Mouse (Mus musculus): ENCODE measurements around the gene Larp1. TPM values are rescaled to one million over a fixed set of nuclear protein-coding genes. Genes with fewer than 3 reads are reported as not detected.

Gene Larp1
- polyA plus RNA-seq, 1 experiment from 2014 or later: 26.9 TPM

DNA sequence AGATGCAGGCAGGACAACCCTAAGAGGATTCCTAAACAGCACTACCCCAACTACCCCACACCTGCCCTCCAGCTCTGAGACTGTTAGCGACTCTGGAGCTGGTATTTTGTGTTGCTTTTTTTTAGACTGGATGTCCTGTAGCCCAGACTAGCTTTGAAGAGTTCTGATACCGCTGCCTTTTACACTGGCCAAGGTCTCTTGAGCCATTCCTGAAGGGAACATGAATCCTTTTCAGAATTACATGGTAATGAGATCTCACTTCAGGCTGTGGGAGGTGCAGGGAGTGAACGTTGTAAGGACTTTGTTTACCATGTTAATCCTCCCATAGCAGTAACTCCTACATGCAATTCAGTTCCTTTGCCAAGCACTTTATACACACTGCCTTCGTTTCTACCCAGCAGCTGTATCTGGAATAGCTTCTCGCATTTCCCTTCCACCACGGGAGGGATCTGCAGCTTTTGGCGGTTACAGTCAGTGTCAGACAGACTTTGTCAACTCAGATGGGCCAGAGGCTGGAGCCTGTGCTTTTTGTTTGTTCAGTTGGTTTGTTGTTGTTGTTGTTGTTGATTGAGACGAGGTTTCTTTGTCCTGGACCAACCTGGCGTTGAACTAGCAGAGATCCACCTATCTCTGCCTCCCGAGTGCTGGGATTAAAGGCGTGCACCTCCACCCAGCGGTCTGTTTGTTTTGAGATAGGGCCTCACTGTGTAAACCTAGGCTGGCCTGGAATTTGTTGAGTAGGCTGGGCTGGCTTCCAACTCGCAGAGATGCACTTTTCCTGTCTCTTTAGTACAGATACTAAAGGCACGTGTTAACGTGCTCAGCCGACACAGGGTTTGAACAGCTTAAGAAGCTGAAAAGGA lies 25.2 kb upstream of the Larp1 start:
- Histone ChIP-seq H3K9me3 (ENCODE audit: low read depth, low read length) (no peaks in the 10 kb centered on the region), H3K4me3 (ENCODE audit: low read depth, low read length) (no peak overlapping the region), H3K4me2 (no peak overlapping the region), H3K27ac (ENCODE audit: low read depth) (peak overlapping the region; percentile 71; the same call in 1 of the 2 replicates), H3K4me1 (ENCODE audit: insufficient read depth) (peaks cover 5% of the 10 kb centered on the region; the same call in 1 of the 2 replicates), H3K36me3 (ENCODE audit: insufficient read depth) (no peaks in the 10 kb centered on the region), H3K27me3 (ENCODE audit: insufficient read depth, low read length) (no peaks in the 10 kb centered on the region), H3K9ac (no peak overlapping the region)
- 19% methylated on average over 16 of the region's 16 CpGs for WGBS
- ATAC-seq (ENCODE audit: insufficient read depth) (peak; percentile 87), DNase-seq (peak; percentile 83)
- TF ChIP-seq CTCF (IDR thresholded peaks at IDR 0.05; ENCODE audit: low read depth): no peak

DNA sequence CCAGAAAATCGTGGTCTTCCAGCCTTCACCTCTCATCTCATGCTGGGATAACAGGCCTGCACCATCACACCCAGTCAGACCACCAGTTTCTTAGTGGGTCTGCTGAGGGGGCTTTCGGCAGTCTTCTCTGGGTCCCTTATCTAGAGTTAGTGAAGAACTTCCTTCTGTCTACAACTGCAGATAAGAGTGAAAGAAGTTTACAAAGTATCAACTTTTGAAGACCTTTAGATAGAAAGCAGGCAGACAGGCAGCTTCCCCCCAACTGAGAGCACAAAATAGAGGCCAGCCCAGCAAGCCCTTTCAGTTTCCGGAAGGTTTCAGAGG lies 24.6 kb upstream of the Larp1 start:
- Histone ChIP-seq H3K36me3 (ENCODE audit: insufficient read depth) (no peaks in the 10 kb centered on the region), H3K9me3 (ENCODE audit: low read depth, low read length) (no peaks in the 10 kb centered on the region), H3K9ac (no peak overlapping the region), H3K4me3 (ENCODE audit: low read depth, low read length) (no peak overlapping the region), H3K27me3 (ENCODE audit: insufficient read depth, low read length) (no peaks in the 10 kb centered on the region), H3K4me1 (ENCODE audit: insufficient read depth) (peaks cover 5% of the 10 kb centered on the region; the same call in 1 of the 2 replicates), H3K27ac (ENCODE audit: low read depth) (peak overlapping the region; percentile 71; the same call in 1 of the 2 replicates), H3K4me2 (no peak overlapping the region)
- TF ChIP-seq CTCF (IDR thresholded peaks at IDR 0.05; ENCODE audit: low read depth): no peak
- ATAC-seq (ENCODE audit: insufficient read depth) (no peak), DNase-seq (no peak)
- WGBS: 16% methylated on average over 3 of the region's 3 CpGs

DNA sequence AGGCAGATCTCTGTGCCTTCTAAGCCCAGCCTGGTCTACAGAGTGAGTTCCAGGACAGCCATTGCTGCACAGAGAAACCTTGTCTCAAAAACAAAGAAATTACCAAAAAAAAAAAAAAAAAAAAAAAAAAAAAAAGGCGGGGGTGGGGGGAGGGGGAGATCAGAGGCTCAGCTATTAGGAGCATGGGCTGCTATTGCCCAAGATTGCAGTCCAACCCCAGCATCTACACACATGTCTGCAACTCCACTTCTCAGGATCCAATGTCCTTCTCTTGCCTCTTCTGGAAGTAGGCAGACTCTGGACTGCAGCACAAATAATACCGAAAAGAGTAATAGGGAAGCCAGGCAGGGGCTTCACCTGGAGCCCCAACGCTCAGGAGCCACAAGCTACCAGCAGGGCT lies 23.4 kb upstream of the Larp1 start:
- 84% methylated on average over 3 of the region's 3 CpGs for WGBS
- ATAC-seq (ENCODE audit: insufficient read depth): no peak

DNA sequence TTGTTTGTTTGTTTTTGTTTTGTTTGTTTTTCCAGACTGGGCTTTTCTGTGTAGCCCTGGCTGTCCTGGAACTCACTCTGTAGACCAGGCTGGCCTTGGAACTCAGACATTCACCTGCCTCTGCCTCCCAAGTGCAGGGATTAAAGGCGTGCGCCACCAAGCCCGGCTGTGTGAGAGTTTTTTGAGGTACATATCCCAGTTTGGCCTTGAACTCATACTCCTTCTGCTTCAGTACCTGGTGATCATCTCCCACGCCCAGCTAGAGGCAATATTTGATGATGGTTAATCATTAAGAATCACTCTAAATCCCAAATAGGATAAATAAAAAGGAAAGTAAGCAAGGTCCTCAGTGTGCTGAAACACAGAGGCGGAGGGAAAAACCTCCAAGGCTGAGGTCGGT lies 22.8 kb upstream of the Larp1 start:
- peaks cover 5% of the 10 kb centered on the region; the same call in 1 of the 2 replicates for H3K4me1 ChIP-seq (ENCODE audit: insufficient read depth)

More for the DNA sequence above, 23.4 kb upstream of the Larp1 start:
- peaks cover 5% of the 10 kb centered on the region; the same call in 1 of the 2 replicates for H3K4me1 ChIP-seq (ENCODE audit: insufficient read depth)
- H3K9ac ChIP-seq: no peak overlapping the region
- no peaks in the 10 kb centered on the region for H3K36me3 ChIP-seq (ENCODE audit: insufficient read depth)
- H3K27ac ChIP-seq (ENCODE audit: low read depth): no peak overlapping the region
- no peak overlapping the region for H3K4me2 ChIP-seq
- no peak for DNase-seq
- H3K4me3 ChIP-seq (ENCODE audit: low read depth, low read length): no peak overlapping the region
- no peaks in the 10 kb centered on the region for H3K9me3 ChIP-seq (ENCODE audit: low read depth, low read length)
- H3K27me3 ChIP-seq (ENCODE audit: insufficient read depth, low read length): no peaks in the 10 kb centered on the region
- TF ChIP-seq CTCF (IDR thresholded peaks at IDR 0.05; ENCODE audit: low read depth): no peak

DNA sequence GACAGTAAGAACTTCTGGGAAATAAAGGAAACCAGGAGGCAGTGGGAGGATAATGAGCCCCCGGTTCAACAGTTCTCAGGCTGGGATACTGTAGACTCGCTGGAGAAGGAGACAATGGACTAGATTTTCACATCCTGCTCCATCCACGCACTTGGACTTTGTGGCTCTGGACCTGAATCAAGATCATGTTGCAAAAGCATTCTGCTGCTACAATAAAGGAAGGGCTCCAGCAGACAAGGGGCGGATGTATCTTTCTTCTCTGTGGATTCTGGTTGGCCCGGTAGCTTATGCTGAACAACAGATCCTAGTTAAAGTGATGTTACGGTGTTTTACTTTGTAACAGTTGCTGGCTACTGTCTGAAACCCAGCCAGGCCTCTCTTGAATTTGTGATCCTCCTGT lies 22.4 kb upstream of the Larp1 start:
- Histone ChIP-seq H3K9me3 (ENCODE audit: low read depth, low read length) (no peaks in the 10 kb centered on the region), H3K4me2 (no peak overlapping the region), H3K4me1 (ENCODE audit: insufficient read depth) (peaks cover 5% of the 10 kb centered on the region; the same call in 1 of the 2 replicates), H3K27me3 (ENCODE audit: insufficient read depth, low read length) (no peaks in the 10 kb centered on the region), H3K36me3 (ENCODE audit: insufficient read depth) (no peaks in the 10 kb centered on the region), H3K27ac (ENCODE audit: low read depth) (no peak overlapping the region), H3K4me3 (ENCODE audit: low read depth, low read length) (no peak overlapping the region), H3K9ac (no peak overlapping the region)
- 82% methylated on average over 6 of the region's 6 CpGs for WGBS
- ATAC-seq (ENCODE audit: insufficient read depth) (no peak), DNase-seq (no peak)
- TF ChIP-seq CTCF (IDR thresholded peaks at IDR 0.05; ENCODE audit: low read depth): no peak

More for the DNA sequence above, 22.8 kb upstream of the Larp1 start:
- Histone ChIP-seq H3K4me3 (ENCODE audit: low read depth, low read length) (no peak overlapping the region), H3K27me3 (ENCODE audit: insufficient read depth, low read length) (no peaks in the 10 kb centered on the region), H3K27ac (ENCODE audit: low read depth) (no peak overlapping the region), H3K9me3 (ENCODE audit: low read depth, low read length) (no peaks in the 10 kb centered on the region), H3K4me2 (no peak overlapping the region), H3K9ac (no peak overlapping the region), H3K36me3 (ENCODE audit: insufficient read depth) (no peaks in the 10 kb centered on the region)
- WGBS: 83% methylated on average over 6 of the region's 6 CpGs
- no peak for TF ChIP-seq CTCF (IDR thresholded peaks at IDR 0.05; ENCODE audit: low read depth)
- ATAC-seq (ENCODE audit: insufficient read depth): no peak
- no peak for DNase-seq

DNA sequence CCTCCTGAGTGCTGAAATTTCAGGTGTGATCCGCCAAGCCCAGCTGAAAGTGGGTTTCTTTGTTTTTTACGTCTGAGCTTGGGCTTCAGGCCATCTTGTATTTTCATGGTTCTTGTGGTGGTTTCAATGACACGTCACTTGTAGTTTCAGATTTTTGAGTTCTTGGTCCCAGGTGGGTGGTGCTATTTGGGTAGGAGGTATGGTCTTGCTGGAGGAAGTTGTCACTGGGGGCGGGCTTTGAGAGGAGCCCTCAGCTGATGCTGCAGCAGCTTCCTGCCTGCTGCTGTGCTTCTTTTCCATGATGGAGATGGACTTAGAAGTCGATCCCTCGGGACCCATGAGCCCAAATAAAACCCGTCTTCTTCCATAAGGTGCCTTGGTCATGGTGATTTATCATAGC lies 22.0 kb upstream of the Larp1 start:
- TF ChIP-seq CTCF (IDR thresholded peaks at IDR 0.05; ENCODE audit: low read depth): no peak
- Histone ChIP-seq H3K27ac (ENCODE audit: low read depth) (no peak overlapping the region), H3K9ac (no peak overlapping the region), H3K4me1 (ENCODE audit: insufficient read depth) (peaks cover 5% of the 10 kb centered on the region; the same call in 1 of the 2 replicates), H3K27me3 (ENCODE audit: insufficient read depth, low read length) (no peaks in the 10 kb centered on the region), H3K9me3 (ENCODE audit: low read depth, low read length) (no peaks in the 10 kb centered on the region), H3K4me3 (ENCODE audit: low read depth, low read length) (no peak overlapping the region), H3K36me3 (ENCODE audit: insufficient read depth) (no peaks in the 10 kb centered on the region), H3K4me2 (no peak overlapping the region)
- WGBS: 89% methylated on average over 7 of the region's 7 CpGs
- no peak for ATAC-seq (ENCODE audit: insufficient read depth)
- DNase-seq: no peak

DNA sequence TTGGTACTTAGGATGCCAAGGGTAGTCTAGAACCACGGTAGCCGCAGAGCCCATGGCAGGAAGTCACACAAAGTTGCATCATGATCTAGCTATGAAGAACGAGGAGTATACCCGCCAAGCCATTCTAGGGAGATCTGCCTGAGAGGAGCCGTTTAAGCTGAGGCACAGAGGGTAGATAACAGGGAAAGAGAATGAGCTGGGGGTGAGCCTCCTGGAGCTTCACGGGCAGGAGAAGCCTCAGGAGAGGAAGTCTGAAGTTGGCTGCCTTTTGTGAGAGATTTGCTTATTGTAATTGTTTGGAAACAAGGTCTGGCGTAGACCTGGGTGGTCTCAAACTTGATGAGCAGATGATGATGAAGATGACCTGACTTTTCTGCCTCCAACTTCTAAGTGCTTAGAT lies 10.7 kb upstream of the Larp1 start:
- 70% methylated on average over 7 of the region's 7 CpGs for WGBS
- H3K9ac ChIP-seq: no peak overlapping the region
- no peak for ATAC-seq (ENCODE audit: insufficient read depth)
- no peaks in the 10 kb centered on the region for H3K4me1 ChIP-seq (ENCODE audit: insufficient read depth)
- H3K36me3 ChIP-seq (ENCODE audit: insufficient read depth): no peaks in the 10 kb centered on the region
- no peak overlapping the region for H3K27ac ChIP-seq (ENCODE audit: low read depth)
- H3K27me3 ChIP-seq (ENCODE audit: insufficient read depth, low read length): no peaks in the 10 kb centered on the region
- DNase-seq: no peak
- H3K9me3 ChIP-seq (ENCODE audit: low read depth, low read length): no peaks in the 10 kb centered on the region
- H3K4me2 ChIP-seq: no peak overlapping the region
- H3K4me3 ChIP-seq (ENCODE audit: low read depth, low read length): no peak overlapping the region
- no peak for TF ChIP-seq CTCF (IDR thresholded peaks at IDR 0.05; ENCODE audit: low read depth)

Data from lung, embryonic 14.5 days (tissue).